Mouse (Mus musculus) hindbrain, embryonic 10.5 days (tissue): ENCODE data around the gene Lhfpl5. TPM values are rescaled to one million over a fixed set of nuclear protein-coding genes. Genes with fewer than 3 reads are reported as not detected.
A peak's percentile ranks its signal among the peaks of the same experiment; 100 is the strongest.
"Not testable (repeated sequence)": the region's sequence is repeated elsewhere in the genome, so short reads cannot be mapped to it uniquely, and the experiment has no call there.

Experiments
- DNase-seq: peaks from one replicate; pipeline ENCODE4 v3.0.0-alpha.2; 2017; ENCODE audit warnings: low spot score
- H3K27ac ChIP-seq: fragments of 300-500 bp; sonication (generic); 2 replicates; pipeline ENCODE4 v1.5.1; 2016; ENCODE audit warnings: mild to moderate bottlenecking, moderate library complexity
- H3K27me3 ChIP-seq: fragments of 300-500 bp; sonication (generic); 2 replicates; pipeline ENCODE4 v1.6.1; 2016; ENCODE audit warnings: mild to moderate bottlenecking; ENCODE audit not compliant: poor library complexity, insufficient read depth, severe bottlenecking
- H3K36me3 ChIP-seq: fragments of 300-500 bp; sonication (generic); 2 replicates; pipeline ENCODE4 v1.6.1; 2016; ENCODE audit warnings: mild to moderate bottlenecking, moderate library complexity
- H3K4me1 ChIP-seq: fragments of 300-500 bp; sonication (generic); replicated peaks from 2 replicates; pipeline ENCODE4 v1.6.1; 2016; ENCODE audit warnings: mild to moderate bottlenecking
- H3K4me3 ChIP-seq: fragments of 300-500 bp; sonication (generic); 2 replicates; pipeline ENCODE4 v1.5.1; 2016; ENCODE audit warnings: mild to moderate bottlenecking, moderate library complexity
- H3K9me3 ChIP-seq: fragments of 300-500 bp; sonication (generic); 2 replicates; pipeline ENCODE4 v1.6.1; 2016; ENCODE audit warnings: mild to moderate bottlenecking, moderate library complexity
- WGBS: fragments of 180-500 bp; shearing (Covaris S2); methylation state at CpG from one replicate; pipeline ENCODE4 v1.1.7; 2016; 5-methylcytosine and 5-hydroxymethylcytosine counted together
- polyA plus RNA-seq: library from polyadenylated mRNA; unstranded; fragments of >200 nt; fragmentation: Nextera tagmentation; extraction: Ambion mirVana; gene quantifications from 2 replicates; pipeline ENCODE4 v1.2.1, GENCODE M21; 2016

Lhfpl5 gene
- polyA plus RNA-seq, 1 experiment from 2014 or later: 2.1 TPM

GRCm38 (mm10) chr17:28553040-28553793, 22.2 kb upstream of the Lhfpl5 start:
- WGBS: 5% methylated on average over 14 of the region's 14 CpGs
- peaks cover 41% of the 10 kb centered on the region for H3K4me1 ChIP-seq

DNA sequence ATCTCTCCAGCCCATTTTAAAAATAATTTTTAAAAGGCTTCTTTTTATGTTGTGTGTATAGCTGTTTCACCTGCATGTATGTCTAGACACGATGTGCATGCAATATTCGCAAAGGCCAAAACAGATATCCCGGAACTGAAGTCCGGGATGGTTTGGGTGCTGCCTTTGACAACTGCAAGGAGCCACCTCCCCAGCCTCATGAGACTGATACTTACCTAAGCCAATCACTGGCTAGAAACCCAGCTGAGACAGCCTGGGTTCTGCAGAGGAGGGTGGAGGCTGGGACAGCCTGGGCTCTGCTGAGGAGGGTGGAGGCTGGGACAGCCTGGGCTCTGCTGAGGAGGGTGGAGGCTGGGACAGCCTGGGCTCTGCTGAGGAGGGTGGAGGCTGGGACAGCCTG, 21.4 kb upstream of the Lhfpl5 start:
- not testable (repeated sequence) for H3K27me3 ChIP-seq, DNase-seq, H3K4me3 ChIP-seq, H3K36me3 ChIP-seq, H3K27ac ChIP-seq, H3K9me3 ChIP-seq
- H3K4me1 ChIP-seq: peaks cover 41% of the 10 kb centered on the region
- 92% methylated on average over 4 of the region's 4 CpGs for WGBS

More at GRCm38 (mm10) chr17:28553040-28553793, 22.2 kb upstream of the Lhfpl5 start:
- Histone ChIP-seq H3K4me3 (0 out of 2 replicates have a peak overlapping the region, but pooled peaks have one; percentile 6), H3K36me3 (no peaks in the 10 kb centered on the region), H3K9me3 (no peaks in the 10 kb centered on the region), H3K27ac (no peak overlapping the region), H3K27me3 (no peaks in the 10 kb centered on the region)
- DNase-seq: peak; percentile 84

DNA sequence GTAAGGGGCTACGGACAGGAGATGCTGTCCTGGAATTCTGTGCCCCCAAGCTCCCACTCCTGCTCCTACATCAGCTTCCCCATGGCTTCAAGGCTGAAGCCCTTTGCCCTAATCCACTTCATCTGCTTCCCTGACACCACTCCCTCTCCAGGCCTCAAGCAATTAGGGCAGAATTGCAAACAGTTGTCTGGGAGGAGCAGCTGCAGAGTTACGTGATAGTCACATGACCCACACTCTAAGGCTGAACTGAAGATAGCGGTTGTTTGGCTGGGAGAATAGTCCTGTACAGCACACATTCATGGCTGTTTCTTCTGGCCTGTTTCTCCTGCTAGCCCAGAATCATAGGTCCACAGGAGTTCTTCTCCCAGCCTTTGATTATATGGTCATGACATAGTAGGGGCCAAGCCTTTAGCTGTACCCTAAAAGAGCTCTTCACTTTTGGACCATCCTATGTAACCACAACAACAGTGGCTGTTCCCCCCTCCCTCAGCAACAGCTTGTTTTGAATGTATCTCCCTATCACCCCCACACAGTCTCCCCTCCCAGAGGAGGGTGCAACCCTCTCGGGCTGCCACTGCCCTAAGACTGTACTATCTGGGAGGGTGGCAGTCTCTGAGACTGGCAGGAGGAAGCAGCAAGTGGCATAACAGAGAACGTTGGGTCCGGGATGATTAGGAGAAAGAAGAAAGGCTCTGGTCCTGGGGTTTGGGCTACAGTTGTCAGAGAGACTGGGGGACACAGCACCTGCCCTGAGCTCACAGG, 18.6 kb upstream of the Lhfpl5 start:
- Histone ChIP-seq H3K4me3 (no peak overlapping the region), H3K27me3 (no peaks in the 10 kb centered on the region), H3K9me3 (no peaks in the 10 kb centered on the region), H3K27ac (peak overlapping the region; percentile 47), H3K36me3 (no peaks in the 10 kb centered on the region), H3K4me1 (peaks cover 56% of the 10 kb centered on the region)
- WGBS: 63% methylated on average over 6 of the region's 6 CpGs
- peak; percentile 28 for DNase-seq

DNA sequence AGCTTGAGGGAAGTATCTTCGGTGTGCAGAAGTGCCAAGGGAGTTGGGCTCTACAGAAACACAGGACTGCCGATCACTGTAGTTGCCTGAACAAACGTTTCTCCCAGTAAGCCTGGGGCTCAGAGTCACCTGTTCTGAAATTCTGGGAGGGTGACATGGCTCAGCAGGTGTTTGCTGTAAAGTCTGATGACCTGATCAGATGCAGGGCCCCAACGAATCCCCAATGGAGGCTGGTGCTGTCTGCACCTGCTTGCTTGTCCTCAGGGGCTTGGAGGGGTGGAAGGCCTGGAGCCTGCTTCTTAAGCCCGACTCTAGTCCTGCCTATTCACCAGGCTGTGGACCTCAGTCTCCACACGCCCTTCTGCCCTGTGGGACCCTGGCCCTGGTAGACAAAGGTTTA, 17.7 kb upstream of the Lhfpl5 start:
- no peaks in the 10 kb centered on the region for H3K9me3 ChIP-seq
- no peak overlapping the region for H3K4me3 ChIP-seq
- H3K36me3 ChIP-seq: no peaks in the 10 kb centered on the region
- no peak for DNase-seq
- H3K4me1 ChIP-seq: peaks cover 56% of the 10 kb centered on the region
- H3K27ac ChIP-seq: no peak overlapping the region
- 80% methylated on average over 6 of the region's 6 CpGs for WGBS
- H3K27me3 ChIP-seq: no peaks in the 10 kb centered on the region

DNA sequence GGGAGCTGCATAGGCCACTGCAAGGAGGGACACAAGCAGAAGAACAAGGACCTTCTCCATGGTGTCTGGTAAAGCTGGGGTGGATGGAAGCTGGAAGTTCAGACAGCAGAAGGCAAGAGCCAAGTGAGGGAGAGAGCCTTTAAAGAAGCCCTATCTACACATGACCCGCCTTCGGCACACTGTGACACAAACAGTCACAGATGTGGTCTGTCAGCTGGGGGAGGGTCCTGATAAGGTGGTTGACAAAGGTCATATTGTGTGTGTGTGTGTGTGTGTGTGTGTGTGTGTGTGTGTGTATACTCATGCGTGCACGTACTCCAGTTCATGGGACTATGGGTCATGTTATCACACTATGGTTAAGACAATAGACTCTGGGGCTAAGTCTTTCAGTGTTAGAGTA, 14.8 kb upstream of the Lhfpl5 start, which contains the start of gene Clps:
TSS of gene Clps (minus strand) at position 169 of the 400 bp plus-strand sequence.
- 88% methylated on average over 4 of the region's 4 CpGs for WGBS
- DNase-seq: no peak

DNA sequence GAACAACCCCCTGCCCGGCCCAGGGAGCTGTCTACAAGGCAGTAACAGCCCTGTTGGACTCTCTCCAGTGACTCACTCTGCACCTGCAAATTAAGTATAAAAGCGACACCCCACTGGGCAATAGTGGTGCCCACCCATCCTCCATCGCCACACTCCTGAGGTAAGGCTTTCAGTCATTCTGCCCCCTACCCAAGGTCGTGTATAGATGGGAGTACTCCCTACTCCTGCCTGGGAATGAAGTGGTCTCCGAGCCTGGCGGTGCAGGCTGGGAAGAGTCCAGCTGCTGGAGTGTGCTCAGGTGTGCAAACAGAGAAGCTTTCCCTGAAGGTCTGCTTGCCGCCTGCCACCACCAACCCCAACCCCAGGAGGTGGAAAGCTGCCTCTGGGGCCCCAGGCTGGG, 13.8 kb upstream of the Lhfpl5 start:
- no peak overlapping the region for H3K4me3 ChIP-seq
- WGBS: 67% methylated on average over 7 of the region's 7 CpGs
- no peaks in the 10 kb centered on the region for H3K36me3 ChIP-seq
- DNase-seq: no peak
- no peaks in the 10 kb centered on the region for H3K9me3 ChIP-seq
- H3K4me1 ChIP-seq: peaks cover 29% of the 10 kb centered on the region
- H3K27me3 ChIP-seq: no peaks in the 10 kb centered on the region
- no peak overlapping the region for H3K27ac ChIP-seq

More for the DNA sequence above, 14.8 kb upstream of the Lhfpl5 start, which contains the start of gene Clps:
- Histone ChIP-seq H3K4me3 (no peak within 1 kb of the TSS), H3K9me3 (no peaks in the 10 kb centered on the region), H3K27ac (no peak within 1 kb of the TSS), H3K4me1 (peaks cover 39% of the 10 kb centered on the region), H3K36me3 (no peaks in the 10 kb centered on the region), H3K27me3 (no peaks in the 10 kb centered on the region)

DNA sequence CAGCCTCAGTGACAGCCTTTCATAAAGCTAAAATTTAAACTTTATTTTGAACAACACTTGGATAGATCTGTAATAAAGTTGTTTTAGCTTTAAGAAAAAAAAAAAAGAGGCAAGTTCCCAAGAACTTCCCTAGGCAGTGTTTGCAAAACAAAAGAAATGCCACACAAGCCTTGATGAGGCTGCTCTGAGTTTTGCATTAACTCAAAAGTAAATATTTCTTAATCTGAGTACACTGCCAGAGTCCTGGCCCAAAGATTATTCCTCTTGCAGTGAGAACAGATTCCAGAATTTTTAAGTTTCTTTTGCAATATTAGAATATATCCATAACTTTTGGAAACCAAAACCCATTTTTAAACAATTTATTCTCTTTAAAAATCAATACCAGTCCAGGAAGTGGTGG, 10.3 kb upstream of the Lhfpl5 start:
- Histone ChIP-seq H3K4me3 (no peak overlapping the region), H3K27ac (no peak overlapping the region), H3K9me3 (no peaks in the 10 kb centered on the region), H3K36me3 (no peaks in the 10 kb centered on the region), H3K27me3 (no peaks in the 10 kb centered on the region), H3K4me1 (peaks cover 20% of the 10 kb centered on the region)
- no peak for DNase-seq

- no peaks in the 10 kb centered on the region for H3K36me3 ChIP-seq
- 34% methylated on average over 3 of the region's 3 CpGs for whole genome bisulfite sequencing
- no peak overlapping the region for H3K4me3 ChIP-seq
- H3K9me3 ChIP-seq: no peaks in the 10 kb centered on the region
- H3K27ac ChIP-seq: no peak overlapping the region
- no peak for DNase-seq
- H3K27me3 ChIP-seq: no peaks in the 10 kb centered on the region
- no peaks in the 10 kb centered on the region for H3K4me1 ChIP-seq
These were observed 7.9 kb upstream of the Lhfpl5 start for GRCm38 (mm10) chr17:28567541-28567940.

DNA sequence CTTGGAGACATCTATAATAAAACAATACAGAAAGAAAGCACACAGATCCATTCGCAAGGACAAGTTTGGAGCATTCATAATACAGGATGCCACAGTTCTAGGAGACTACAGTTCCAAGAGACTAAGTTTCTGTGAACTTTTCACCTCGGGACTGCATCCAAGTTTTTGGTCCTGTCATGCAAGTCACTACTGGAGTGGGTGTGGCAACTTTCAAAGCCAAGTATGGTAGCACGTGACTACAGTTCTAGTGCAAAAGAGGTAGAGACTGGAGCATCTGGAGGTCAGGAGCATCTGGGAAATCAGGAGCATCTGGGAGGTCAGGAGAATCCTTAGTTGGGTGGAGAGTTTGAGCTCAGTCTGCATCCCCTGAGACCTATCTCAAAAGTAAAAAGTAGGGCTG, 3.6 kb upstream of the Lhfpl5 start:
- no peaks in the 10 kb centered on the region for H3K27me3 ChIP-seq
- WGBS: 88% methylated on average over 3 of the region's 3 CpGs

DNA sequence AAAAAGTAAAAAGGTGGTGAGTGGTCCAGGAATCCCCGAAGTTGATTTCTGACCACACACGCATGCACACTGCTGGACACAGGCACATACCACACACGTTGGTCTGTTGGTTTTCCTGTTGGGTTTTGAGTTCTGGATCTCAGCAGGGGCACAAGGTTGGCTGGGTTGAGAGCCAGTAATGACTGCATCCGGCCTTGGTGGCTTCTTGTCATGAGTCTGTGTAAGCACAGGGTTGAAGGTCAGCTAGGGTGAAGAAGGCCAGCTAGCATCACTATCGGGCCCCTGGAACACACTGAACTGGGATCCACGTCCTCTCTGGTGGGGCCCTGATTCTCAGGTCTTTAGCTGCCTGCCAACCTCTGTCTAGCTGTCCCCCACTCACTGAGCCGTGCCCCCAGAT, 2.9 kb upstream of the Lhfpl5 start:
- 84% methylated on average over 7 of the region's 7 CpGs for WGBS
- H3K36me3 ChIP-seq: no peaks in the 10 kb centered on the region
- H3K4me1 ChIP-seq: peaks cover 13% of the 10 kb centered on the region
- no peak overlapping the region for H3K4me3 ChIP-seq
- DNase-seq: no peak
- no peak overlapping the region for H3K27ac ChIP-seq
- H3K9me3 ChIP-seq: no peaks in the 10 kb centered on the region
- no peaks in the 10 kb centered on the region for H3K27me3 ChIP-seq

More for the DNA sequence above, 3.6 kb upstream of the Lhfpl5 start:
- H3K9me3 ChIP-seq: no peaks in the 10 kb centered on the region
- H3K4me1 ChIP-seq: peaks cover 13% of the 10 kb centered on the region
- no peak for DNase-seq
- H3K4me3 ChIP-seq: no peak overlapping the region
- no peaks in the 10 kb centered on the region for H3K36me3 ChIP-seq
- H3K27ac ChIP-seq: no peak overlapping the region

- no peak for DNase-seq
- H3K4me3 ChIP-seq: no peak overlapping the region
- 84% methylated on average over 6 of the region's 6 CpGs for WGBS
- peaks cover 13% of the 10 kb centered on the region for H3K4me1 ChIP-seq
- H3K27ac ChIP-seq: no peak overlapping the region
- no peaks in the 10 kb centered on the region for H3K27me3 ChIP-seq
- H3K36me3 ChIP-seq: no peaks in the 10 kb centered on the region
- H3K9me3 ChIP-seq: no peaks in the 10 kb centered on the region
These were observed 2.5 kb upstream of the Lhfpl5 start for GRCm38 (mm10) chr17:28572941-28573340.

DNA sequence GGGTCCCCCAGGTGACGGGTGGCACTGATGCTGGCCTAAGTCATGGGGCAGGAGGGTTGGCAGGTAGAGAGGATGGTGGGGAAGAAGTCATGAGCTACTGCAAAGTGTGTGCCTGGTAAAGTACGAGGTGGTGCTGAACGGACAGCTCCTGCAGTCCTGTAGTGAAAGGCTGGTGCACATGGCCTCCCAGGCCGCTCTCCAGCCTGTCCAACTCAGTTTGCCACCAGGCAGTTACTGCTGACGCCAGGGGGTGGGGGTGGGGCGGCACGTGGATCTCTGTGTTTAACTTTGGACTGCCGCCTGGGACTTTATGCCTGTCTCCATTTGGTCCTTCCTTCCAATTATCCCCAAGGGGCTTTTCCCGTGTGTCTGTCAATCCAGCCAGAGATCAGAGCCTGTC, 5.0 kb downstream of the Lhfpl5 start:
- no peak overlapping the region for H3K4me3 ChIP-seq
- WGBS: 5% methylated on average over 9 of the region's 9 CpGs
- no peak overlapping the region; the same call in 1 of the 2 replicates for H3K27ac ChIP-seq
- DNase-seq: peak; percentile 73
- no peaks in the 10 kb centered on the region for H3K27me3 ChIP-seq
- H3K9me3 ChIP-seq: no peaks in the 10 kb centered on the region
- no peaks in the 10 kb centered on the region for H3K36me3 ChIP-seq
- H3K4me1 ChIP-seq: peaks cover 18% of the 10 kb centered on the region

- Histone ChIP-seq H3K27ac (no peak overlapping the region), H3K27me3 (no peaks in the 10 kb centered on the region), H3K4me3 (no peak overlapping the region), H3K9me3 (no peaks in the 10 kb centered on the region), H3K36me3 (no peaks in the 10 kb centered on the region), H3K4me1 (peaks cover 11% of the 10 kb centered on the region)
- DNase-seq: no peak
- 70% methylated on average over 2 of the region's 2 CpGs for WGBS
These were observed 5.6 kb downstream of the Lhfpl5 start for GRCm38 (mm10) chr17:28581056-28581455.
